Mouse (Mus musculus): ENCODE results near the gene Cyp2c37.
"Not testable (repeated sequence)": the region's sequence is repeated elsewhere in the genome, so short reads cannot be mapped to it uniquely, and the experiment has no call there.

Cyp2c37 gene
- long read RNA-seq, experiment 1 = 0 reads
- long read RNA-seq, experiment 2 = 0 reads

- intact Hi-C loops (cut with DNase I) = not testable (repeated sequence)
Measured at GRCm38 (mm10) chr19:39992140-39992539, at the start of gene Cyp2c37. Cyp2c37 (plus strand) TSS chr19:39992424.

GRCm38 (mm10) chr19:39960861-39961260 lies 31.4 kb upstream of the Cyp2c37 start:
- intact Hi-C loops (cut with DNase I) = not testable (repeated sequence)

GRCm38 (mm10) chr19:39971096-39971495 lies 21.1 kb upstream of the Cyp2c37 start:
- intact Hi-C loops (cut with DNase I) = not testable (repeated sequence)

DNA sequence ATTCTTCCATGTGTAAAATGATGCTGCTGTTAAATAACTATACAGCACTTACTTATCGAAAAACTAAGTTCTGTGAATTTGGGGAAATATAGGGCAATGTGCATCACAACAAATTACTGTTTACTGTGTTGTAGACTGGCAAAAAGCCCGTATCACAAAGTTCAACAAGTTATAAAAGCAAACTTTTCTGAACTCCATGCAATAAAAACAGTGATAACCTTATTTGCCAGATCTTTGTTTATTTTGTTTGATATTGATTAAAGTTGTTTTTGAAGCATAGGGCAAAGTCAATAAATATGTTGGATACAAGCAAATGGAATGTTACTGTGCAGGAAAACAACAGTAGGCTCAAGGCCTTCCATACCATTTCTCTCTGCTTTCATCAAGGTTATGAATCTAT lies 2.8 kb upstream of the Cyp2c37 start:
- intact Hi-C loops (cut with DNase I) = no loop called here
